Mouse (Mus musculus) urinary bladder, postnatal 25 days (tissue): ENCODE results near the gene Oprd1.

Source experiments
- DNase-seq: peaks from one replicate; pipeline ENCODE4 v3.0.0; 2022; ENCODE audit warnings: low spot score

The Oprd1 gene

GRCm38 (mm10) chr4:132133920-132134319 lies 10.4 kb downstream of the Oprd1 start:
- no peak for DNase-seq

- DNase-seq: no peak
Measured at GRCm38 (mm10) chr4:132133381-132133780, 10.9 kb downstream of the Oprd1 start.

- DNase-seq: no peak
Measured at GRCm38 (mm10) chr4:132132297-132132696, 12.0 kb downstream of the Oprd1 start.

GRCm38 (mm10) chr4:132131790-132132189 lies 12.5 kb downstream of the Oprd1 start:
- DNase-seq: no peak

- DNase-seq: no peak
Measured at GRCm38 (mm10) chr4:132131116-132131515, 13.2 kb downstream of the Oprd1 start.

GRCm38 (mm10) chr4:132130645-132131044 lies 13.6 kb downstream of the Oprd1 start:
- DNase-seq: no peak

GRCm38 (mm10) chr4:132130134-132130533 lies 14.2 kb downstream of the Oprd1 start:
- DNase-seq: no peak

GRCm38 (mm10) chr4:132128997-132129636 lies 15.2 kb downstream of the Oprd1 start:
- DNase-seq: no peak

GRCm38 (mm10) chr4:132127091-132127490 lies 17.2 kb downstream of the Oprd1 start:
- no peak for DNase-seq

GRCm38 (mm10) chr4:132123166-132123565 lies 21.1 kb downstream of the Oprd1 start:
- no peak for DNase-seq

GRCm38 (mm10) chr4:132121674-132122073 lies 22.6 kb downstream of the Oprd1 start:
- no peak for DNase-seq

- DNase-seq: no peak
Measured at GRCm38 (mm10) chr4:132119566-132119965, 24.7 kb downstream of the Oprd1 start.

- DNase-seq: no peak
Measured at GRCm38 (mm10) chr4:132116315-132116714, 28.0 kb downstream of the Oprd1 start.

- DNase-seq: no peak
Measured at GRCm38 (mm10) chr4:132113411-132114095, 30.7 kb downstream of the Oprd1 start.

- no peak for DNase-seq
Measured at GRCm38 (mm10) chr4:132111227-132111626, 33.1 kb downstream of the Oprd1 start.

GRCm38 (mm10) chr4:132108221-132108620 lies 36.1 kb downstream of the Oprd1 start:
- DNase-seq: no peak

- DNase-seq: no peak
Measured at GRCm38 (mm10) chr4:132101152-132101551, 43.1 kb downstream of the Oprd1 start.

GRCm38 (mm10) chr4:132099548-132099947 lies 44.7 kb downstream of the Oprd1 start:
- DNase-seq: no peak

GRCm38 (mm10) chr4:132095043-132095442 lies 49.2 kb downstream of the Oprd1 start:
- DNase-seq: no peak

- DNase-seq: no peak
Measured at GRCm38 (mm10) chr4:132093928-132094327, 50.4 kb downstream of the Oprd1 start.

GRCm38 (mm10) chr4:132093136-132093535 lies 51.1 kb downstream of the Oprd1 start:
- DNase-seq: no peak

GRCm38 (mm10) chr4:132088921-132089320 lies 55.4 kb downstream of the Oprd1 start:
- peak; percentile 50 for DNase-seq

GRCm38 (mm10) chr4:132085114-132085513 lies 59.2 kb downstream of the Oprd1 start:
- DNase-seq: no peak

- DNase-seq: no peak
Measured at GRCm38 (mm10) chr4:132080492-132080983, 63.7 kb downstream of the Oprd1 start.
